Mouse (Mus musculus) cerebellum, postnatal 14 days (tissue): Measurements from ENCODE around the gene Zfpm1.
A peak's percentile ranks its signal among the peaks of the same experiment; 100 is the strongest.

Source experiments
- DNase-seq, 2 experiments: peaks; one replicate each; pipeline ENCODE4 v3.0.0; 2021; ENCODE audit warnings: mixed read lengths in 2 of 2

Gene Zfpm1

DNA sequence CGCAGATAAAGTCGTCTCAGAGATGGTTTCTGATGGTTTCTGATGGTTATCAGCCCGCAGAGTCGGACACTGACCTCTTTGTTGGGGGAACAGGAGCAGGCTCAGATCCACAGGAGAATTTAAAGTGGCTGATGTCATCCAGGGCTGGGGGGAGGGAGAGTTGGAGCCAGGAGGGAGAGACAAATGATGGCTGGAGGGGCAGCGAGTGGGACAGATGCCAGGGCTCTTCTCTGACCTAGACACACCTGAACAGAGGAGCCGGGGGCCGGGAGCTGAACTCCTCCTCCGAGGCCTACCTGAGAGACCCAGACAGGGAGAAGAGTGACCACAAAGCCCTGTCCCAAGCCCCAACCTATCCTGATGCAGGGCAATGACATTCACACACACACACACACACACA lies 47.1 kb downstream of the Zfpm1 start:
- peak in 1 of 2 experiments; percentile 59 for DNase-seq

DNA sequence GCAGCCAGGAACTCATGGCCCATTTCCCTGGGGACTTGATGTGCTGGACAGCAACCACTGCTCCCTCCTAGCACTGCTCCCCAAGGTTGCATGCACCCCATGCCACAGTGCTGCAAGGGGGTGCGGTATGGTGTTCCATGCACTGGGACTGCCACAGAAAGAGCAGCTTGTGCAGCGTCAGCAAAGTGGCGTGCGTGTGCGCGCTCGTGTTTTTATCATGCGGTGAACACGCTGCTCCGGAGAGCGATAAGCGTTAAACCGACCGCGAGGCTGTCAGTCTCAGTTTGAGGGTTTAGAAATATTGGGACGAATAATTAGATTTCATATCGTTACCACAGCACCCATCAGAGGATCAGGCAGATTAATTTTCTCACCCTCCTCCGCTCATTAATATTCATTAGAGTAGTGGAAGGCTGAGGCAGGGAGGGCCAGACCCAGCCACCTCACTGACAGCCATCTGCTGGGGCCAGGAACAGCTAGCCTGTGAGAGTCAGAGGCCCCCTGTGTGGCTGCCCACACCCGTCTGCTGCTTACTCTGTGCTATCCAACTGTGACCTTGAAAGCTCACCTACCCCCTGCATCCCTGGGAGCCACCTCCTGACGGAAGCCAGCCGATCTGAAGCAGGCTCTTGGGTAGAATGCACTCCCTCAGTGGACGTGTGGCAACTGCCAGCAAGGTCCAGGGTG lies 47.8 kb downstream of the Zfpm1 start:
- DNase-seq, result no peak

DNA sequence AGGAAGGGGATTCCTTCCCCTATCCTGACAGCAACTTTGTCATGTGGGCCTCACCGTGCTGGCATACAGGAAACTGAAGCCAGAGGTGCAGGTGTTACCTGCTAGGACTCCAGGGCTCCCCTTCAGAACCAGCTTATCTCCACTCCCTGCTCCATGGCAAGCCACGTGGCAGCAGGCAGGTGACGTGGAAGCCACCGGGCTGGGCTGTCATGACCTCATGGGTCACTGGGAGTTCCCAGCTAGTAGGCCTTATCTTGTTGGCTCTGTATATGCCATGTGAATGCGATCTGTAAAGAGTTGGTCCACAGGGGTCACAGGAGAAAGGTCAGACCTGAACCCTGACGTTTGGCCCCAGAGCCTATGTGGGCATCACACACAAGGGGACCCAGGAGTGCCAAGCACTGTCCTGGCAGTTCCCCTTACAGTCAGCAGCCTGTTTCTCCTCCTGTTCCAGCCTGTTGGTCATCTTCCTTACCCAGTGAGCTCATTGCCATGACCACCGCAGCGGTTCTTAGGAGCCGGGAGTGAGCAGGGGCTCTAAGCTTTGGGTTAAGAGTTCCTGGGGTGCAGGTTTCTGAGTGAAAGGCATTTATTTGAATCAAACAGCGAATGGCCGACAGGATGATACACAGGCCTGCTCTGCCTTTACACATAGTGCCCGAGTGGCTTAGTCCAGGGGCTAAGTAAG lies 48.6 kb downstream of the Zfpm1 start:
- no peak for DNase-seq

DNA sequence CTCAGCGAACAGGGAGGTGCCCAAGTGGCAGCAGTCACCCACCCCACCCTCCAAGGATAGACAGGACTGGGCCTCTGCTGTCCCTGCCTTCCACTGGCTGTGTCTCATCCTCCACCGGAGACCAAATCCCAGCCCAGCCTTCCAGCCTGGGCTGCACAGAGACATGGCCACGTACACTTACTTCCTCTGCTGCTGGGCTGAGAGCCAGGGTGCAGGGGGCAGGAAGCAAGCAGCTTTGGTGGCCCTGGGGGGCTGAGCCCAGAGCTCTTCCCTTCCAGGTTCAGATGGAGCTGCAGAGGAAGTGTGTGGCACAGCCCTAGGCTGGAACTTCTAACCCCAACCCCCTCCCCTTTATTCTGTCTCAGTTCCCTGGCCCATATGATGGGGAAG lies 49.2 kb downstream of the Zfpm1 start:
- no peak for DNase-seq

DNA sequence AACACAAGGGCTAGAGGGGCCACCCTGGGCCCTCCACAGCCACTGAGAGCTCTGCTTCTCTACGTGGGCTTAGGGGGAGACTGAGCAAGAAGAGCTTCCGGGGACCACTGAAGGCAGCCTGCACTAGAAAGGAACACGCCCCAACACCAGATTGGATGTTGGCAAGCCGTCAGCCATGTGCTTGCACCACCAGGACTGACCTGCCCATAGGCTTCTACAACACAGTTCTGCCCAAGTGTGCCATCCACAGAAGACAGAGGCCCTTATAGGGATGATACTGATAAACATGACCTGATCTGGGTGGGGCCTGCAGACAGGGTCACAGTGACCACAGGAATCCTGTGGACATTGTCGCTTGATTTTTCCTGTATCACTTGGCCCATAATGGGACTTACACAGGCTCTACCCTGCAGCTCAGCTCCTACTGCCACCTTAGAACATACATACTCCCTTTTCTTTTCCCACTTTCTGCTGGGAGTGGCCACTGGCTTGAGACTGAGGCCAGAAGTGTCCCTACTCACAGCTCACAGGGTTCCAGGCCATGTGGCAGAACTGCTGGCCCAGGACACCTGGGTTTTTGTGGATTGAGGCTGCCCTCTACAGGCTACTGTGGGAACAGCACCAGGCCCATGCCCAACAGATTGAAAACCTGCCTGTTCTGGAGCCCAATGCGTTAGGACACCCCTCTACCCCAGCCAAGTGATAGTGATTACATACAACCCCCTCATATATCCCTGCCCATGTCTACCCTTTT lies 51.0 kb downstream of the Zfpm1 start:
- DNase-seq, result peak; percentile 92 to 95

DNA sequence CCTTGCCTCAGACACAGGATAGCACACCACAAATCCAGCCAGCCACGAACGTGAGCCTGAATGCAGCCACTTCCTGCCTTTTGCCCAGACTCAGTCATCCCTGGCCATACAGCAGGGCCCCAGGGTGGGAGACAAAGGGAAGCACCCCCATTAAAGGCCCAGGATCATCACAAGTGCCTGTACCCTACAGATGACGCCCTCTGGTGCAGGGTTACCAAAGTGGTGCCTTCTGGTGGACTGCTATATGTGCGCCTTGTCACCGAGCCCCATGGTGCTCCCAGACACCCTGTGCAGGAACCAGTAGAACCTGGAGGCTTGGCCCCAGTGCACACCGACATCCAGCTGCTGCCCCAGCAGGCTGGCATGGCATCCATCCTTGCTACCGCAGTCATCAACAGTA lies 51.6 kb downstream of the Zfpm1 start:
- no peak for DNase-seq

DNA sequence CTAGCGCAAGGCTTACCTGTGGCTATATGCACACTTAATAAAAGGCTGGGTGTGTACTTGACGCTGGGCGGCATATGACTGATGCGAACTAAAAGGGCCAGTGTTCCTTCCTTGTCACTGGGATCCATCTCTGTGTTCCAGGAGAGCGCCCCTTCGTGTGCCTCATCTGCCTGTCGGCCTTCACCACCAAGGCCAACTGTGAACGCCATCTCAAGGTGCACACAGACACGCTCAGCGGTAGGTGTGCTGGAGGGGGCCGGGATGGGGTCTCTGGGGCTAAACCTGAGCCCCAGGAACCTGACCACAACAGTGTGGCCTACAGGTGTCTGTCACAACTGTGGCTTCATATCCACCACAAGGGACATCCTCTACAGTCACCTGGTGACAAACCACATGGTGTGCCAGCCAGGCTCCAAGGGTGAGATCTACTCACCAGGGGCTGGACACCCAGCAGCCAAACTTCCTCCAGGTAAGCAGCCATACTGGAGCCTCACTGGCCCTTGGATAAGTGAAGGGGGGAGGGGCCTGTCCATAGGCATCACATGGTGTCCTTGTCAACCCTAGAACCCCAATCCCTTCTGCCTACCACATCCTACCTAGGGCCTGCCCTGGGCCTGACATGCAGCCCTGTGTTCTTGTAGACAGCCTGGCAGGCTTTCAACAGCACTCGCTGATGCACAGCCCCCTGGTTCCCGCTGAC lies 53.0 kb downstream of the Zfpm1 start:
- DNase-seq, result no peak

DNA sequence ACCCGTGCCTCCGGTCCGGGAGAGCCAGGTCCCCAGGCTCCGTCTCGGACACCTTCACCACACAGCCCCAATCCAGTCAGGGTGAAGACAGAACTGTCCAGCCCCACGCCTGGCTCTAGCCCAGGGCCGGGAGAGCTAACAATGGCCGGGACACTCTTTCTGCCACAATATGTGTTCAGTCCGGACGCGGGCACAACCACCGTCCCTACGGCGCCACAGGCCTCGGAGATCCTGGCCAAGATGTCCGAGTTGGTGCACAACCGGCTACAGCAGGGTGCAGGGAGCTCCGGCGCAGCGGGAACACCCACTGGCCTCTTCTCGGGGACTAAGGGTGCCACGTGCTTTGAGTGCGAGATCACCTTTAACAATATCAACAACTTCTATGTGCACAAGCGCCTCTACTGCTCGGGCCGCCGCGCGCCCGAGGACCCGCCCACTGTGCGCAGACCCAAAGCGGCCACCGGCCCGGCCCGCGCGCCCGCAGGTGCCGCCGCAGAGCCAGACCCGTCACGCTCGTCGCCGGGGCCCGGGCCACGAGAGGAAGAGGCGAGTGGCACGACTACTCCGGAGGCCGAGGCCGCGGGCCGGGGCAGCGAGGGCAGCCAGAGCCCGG lies 53.8 kb downstream of the Zfpm1 start:
- DNase-seq, result no peak

DNA sequence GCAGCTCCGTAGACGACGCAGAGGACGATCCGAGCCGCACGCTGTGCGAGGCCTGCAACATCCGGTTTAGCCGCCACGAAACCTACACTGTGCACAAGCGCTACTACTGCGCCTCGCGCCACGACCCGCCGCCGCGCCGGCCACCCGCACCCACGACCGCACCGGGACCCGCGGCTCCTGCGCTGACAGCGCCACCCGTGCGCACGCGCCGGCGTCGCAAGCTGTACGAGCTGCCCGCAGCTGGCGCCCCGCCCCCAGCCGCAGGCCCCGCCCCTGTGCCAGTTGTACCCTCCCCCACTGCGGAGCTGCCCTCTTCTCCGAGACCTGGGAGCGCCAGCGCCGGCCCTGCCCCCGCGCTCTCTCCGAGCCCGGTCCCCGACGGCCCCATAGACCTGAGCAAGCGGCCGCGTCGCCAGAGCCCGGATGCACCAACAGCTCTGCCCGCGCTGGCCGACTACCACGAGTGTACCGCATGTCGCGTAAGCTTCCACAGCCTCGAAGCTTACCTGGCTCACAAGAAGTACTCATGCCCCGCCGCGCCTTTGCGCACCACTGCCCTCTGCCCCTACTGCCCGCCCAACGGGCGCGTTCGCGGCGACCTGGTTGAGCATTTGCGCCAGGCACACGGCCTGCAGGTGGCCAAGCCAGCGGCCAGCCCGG lies 54.4 kb downstream of the Zfpm1 start:
- peak; percentile 60 to 68 for DNase-seq

DNA sequence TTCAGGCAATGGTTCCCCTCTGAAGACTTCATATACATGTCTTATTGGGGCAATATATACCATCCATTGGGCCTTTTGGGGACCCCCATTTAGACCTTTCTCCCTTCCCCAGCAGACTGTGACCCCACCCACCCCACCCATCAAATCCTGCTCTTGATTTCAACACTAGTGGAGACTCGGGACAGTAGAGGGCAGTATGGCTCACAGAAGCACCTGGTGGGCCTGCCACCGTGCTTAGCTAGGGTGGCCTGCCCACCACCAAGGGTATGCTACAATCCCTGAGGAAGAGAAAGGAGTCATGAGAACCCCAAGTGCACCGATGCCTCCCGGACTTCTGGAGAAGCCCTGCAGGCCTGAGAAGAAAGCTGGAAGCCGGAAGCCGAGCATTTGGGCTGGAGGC lies 56.9 kb downstream of the Zfpm1 start:
- DNase-seq, result peak in 1 of 2 experiments; percentile 62

DNA sequence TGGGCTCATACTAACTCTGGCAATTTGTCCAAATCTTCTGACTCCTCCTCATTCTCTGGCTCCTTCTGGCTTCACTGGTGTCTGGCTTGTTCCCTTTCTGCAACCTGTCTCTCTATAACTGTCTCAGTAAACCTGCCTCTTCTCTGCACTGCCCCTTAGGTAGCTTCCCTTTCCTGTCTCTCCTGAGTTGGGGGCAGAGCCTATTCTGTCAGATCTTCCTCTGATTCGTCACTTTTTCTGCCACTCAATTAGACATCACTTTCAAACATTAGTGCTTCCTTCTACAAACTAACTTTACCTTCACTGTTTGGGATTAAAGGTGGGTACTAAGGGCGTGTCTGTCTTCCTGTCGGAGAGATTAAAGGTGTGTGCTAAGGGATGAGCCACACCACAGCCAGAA lies 58.8 kb downstream of the Zfpm1 start:
- DNase-seq, result no peak

DNA sequence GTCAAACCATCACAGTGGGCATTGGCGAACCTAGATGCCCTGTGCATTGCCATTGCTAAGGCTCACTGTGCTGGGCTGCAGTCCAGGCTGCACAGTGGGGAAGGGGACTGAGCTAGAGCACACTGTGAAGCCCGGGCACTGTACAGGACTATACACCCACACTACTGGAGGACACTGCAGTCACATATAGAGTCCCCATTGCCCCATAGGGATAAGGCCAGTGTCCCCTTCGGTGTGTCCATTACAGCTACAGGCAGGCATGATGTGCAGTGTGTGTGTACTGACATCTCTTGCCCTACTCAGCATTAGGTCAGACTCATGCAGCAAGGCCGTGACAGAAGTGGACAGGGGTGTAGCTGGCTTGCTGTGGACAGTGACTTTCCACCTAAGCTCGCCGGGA lies 59.8 kb downstream of the Zfpm1 start:
- peak in 1 of 2 experiments; percentile 21 for DNase-seq

DNA sequence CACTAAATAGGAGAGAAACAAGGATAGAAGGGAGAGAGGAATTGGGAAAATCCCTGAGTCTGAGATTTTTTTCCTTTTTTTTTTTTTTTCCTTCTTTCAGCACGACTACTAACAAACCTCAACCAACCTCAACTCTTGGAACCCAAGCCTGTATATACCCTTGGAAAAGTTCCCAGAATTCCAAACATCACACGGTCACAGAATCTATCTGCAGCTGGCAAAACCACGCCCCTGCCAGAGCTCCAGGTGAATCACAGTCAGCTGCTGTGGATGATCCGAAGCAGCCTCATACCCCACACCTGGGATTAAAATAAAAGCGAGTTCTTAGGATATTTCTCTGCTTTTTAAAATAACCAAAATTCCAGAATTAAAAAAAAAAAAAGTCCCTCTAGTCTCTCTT lies 60.4 kb downstream of the Zfpm1 start:
- DNase-seq, result no peak

DNA sequence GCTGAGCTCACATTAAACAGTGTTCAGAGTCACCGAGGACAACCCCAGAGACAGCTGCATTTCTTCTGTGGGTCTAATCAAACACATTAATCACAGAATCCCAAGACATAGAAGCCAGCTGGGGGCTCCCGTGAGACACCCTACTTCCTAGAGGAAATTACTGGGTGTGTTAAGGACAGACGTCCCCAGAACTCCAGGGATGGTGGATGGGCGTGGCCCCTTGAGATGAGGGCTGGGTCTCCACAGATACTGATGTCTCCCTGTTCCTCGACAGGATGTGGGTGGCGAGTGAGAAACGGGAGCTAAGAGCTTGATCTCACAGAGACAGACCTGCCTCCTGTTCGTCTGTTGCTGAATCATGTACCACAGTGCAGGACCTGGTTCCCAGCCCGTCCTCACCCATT lies 60.9 kb downstream of the Zfpm1 start:
- peak in 1 of 2 experiments; percentile 43 for DNase-seq

DNA sequence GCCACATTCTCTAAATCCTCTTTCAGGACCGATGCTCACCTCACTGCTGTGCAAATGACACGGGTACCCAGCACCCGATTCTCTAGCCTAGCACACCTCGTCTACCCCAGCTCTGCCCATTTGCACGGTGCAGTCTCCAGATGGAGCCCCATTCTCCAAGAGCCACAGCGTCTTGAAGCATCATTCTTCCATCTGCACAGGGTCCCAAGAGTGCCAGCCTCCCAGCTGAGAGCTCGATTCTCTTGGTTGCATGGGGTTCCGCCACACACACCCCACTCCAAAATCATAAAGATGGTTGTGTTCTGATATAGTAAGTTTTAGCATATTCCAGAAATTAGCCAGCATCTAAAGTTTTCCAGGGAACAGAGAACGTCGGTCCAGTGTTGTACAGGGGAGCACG lies 61.4 kb downstream of the Zfpm1 start:
- peak in 1 of 2 experiments; percentile 39 for DNase-seq

DNA sequence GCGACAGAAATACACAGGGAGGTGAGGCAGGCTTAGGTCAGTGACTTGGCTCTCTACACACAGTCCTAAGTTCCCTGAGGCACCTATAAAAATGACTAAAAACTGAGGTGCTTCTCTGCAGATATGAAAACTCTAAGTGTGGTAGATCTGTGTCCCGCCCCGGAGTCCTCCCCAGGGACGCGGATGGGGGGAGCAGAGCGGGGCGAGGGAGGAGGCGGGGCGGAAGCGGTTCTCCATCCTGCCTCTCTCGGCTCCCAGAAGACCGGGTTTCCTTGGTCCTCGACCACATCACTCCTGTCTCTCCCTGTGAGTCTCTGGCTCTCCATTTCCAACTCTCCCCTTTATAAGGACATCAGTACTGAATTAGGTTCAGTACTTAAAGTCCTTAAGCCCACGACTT lies 61.8 kb downstream of the Zfpm1 start:
- DNase-seq, result peak in 1 of 2 experiments; percentile 55

DNA sequence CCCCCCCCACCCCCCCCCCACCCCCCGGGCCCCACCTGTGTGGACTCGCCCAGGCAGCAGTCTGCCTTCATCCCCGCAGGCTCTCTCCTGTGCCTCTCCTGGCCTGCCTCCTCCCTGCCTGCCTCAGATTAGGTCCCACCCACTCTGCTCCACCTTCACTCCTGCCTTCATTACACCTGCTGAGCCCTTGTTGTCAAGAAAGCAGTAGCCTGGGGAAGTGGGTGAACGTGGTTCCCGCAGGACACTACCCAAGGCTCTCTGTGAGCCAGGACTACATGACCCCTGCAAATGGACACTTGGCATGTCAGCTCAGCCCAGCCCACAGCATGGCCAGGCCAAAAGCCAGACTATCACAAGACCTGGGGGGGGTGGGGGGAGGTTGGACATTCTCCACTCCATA lies 62.3 kb downstream of the Zfpm1 start:
- DNase-seq, result peak in 1 of 2 experiments; percentile 32

DNA sequence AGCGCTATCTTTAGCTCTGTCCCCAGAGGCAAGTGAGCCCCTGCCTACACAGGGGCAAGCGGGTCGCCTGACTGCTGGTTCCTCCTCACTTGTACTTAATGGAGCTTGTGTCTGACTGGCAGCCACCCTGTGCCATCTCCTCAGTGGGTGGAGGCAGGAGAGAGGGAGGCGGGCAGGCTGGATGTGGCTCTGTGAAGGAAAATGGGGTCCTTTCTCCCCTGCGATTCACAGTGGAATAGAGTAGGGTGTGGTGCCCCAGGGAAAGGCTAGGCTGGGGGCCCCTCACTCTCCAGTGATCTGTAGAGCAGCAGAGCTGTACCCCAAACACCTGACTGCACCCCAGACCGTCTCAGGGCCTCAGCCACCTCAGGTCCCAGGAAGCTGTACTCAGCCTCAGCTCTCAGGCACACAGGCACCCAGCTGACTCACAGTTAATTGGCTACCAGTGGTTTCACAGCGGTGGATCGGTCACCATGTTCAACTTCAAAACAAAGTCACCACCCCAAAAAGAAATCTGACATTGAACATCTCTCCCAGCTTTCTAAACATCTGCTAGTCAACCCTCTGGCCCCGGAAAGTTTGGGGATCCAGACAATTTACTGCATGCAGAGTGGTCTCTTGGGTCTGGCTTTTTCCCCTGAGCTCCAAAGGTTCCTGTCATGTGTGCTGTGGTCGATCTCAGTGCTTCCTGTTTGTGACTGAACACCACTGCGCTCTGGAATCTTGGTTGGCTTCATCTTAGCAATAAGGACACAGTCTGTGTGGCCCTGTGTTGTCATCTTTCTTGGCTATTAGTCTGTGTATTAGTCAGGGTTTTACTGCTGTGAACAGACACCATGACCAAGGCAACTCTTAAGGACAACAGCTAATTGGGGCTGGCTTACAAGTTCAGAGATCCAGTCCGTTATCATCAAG lies 63.5 kb downstream of the Zfpm1 start:
- DNase-seq, result peak in 1 of 2 experiments; percentile 12

DNA sequence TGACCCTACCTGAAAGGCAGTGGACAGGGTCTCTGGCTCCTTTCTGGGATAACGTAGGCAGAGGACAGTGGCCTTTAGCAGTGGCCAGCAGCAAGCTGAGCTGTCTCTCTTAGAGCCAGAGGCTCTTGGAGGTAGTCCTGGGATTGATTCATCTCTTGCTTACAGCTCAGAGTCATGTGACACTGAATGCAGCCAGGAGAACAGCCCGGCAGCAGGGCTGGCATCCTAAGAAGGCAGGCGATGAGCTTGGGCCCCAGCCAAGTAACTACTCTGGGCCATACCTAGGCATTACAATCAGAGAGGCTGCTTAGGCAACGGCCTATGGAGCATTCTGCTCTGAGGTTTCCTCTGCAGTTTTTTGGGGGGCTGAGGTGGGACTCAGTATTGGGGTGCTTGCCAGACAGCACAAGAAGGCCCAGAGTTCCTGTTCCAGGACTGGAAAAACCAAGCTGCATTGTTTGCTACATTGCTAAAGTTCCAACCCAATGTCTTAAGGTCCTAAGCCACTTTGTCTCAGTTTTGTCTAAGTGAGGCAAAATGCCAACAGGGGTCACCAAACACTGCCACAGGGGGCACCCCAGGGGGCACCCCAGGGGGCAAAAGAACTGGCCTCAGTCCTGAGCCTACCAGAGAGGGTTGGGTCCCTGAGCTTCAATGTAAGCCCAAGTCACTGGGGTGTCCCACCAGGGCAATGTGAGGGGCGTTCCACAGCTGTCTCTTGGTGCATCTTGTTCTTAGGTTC lies 66.0 kb downstream of the Zfpm1 start:
- peak; percentile 95 to 97 for DNase-seq
